Mouse (Mus musculus) hematopoietic stem cell, adult 5-6 weeks (primary cell): Measurements from ENCODE around the gene Idh3b. TPM values are rescaled to one million over a fixed set of nuclear protein-coding genes. Genes with fewer than 3 reads are reported as not detected.

Experiments
- ATAC-seq, 2 experiments: fragments of 125-278 bp in 1 of 2; replicated peaks in 1 of 2; 2 replicates each; pipeline ENCODE4 v1.8.0; 2016 to 2017; ENCODE audit warnings: inconsistent platforms in 2 of 2, mild to moderate bottlenecking in 2 of 2, moderate number of reproducible peaks in 2 of 2, low read depth in 1 of 2, moderate TSS enrichment in 1 of 2; ENCODE audit not compliant: low FRiP score in 2 of 2, poor library complexity in 2 of 2, severe bottlenecking in 2 of 2, insufficient read depth in 1 of 2, low TSS enrichment in 1 of 2
- total RNA-seq: library from RNA; stranded (forward); fragments of 172-1452, 232-1000 nt; gene quantifications from 2 replicates; pipeline ENCODE4 v1.2.3, GENCODE M21; 2017

Gene Idh3b
- total RNA-seq, 1 experiment from 2014 or later = 145 TPM

GRCm38 (mm10) chr2:130274862-130275261, 9.5 kb downstream of the Idh3b start:
- ATAC-seq = no peak

GRCm38 (mm10) chr2:130274149-130274861, 10.0 kb downstream of the Idh3b start, which contains the start of gene Nop56:
Gene Nop56 (plus strand): TSS chr2:130274430.
- peak; percentile 96 to 97 for ATAC-seq

- 0 out of 4 replicates have a peak, but pooled peaks of 1 of the 2 experiments have one; percentile 2 for ATAC-seq
These were observed 10.6 kb downstream of the Idh3b start for GRCm38 (mm10) chr2:130273732-130274131.

- no peak for ATAC-seq
These were observed 16.3 kb downstream of the Idh3b start for GRCm38 (mm10) chr2:130268074-130268473.

- no peak for ATAC-seq
These were observed 18.8 kb downstream of the Idh3b start for GRCm38 (mm10) chr2:130265520-130265919.

GRCm38 (mm10) chr2:130262398-130262797, 21.9 kb downstream of the Idh3b start:
- ATAC-seq = peak in 1 of 2 experiments; percentile 25; a peak in 1 of 4 replicates

GRCm38 (mm10) chr2:130261914-130262313, 22.4 kb downstream of the Idh3b start:
- no peak for ATAC-seq

GRCm38 (mm10) chr2:130260822-130261221, 23.5 kb downstream of the Idh3b start:
- no peak for ATAC-seq

- no peak for ATAC-seq
These were observed 27.6 kb downstream of the Idh3b start for GRCm38 (mm10) chr2:130256762-130257161.

GRCm38 (mm10) chr2:130248226-130248625, 36.1 kb downstream of the Idh3b start:
- ATAC-seq = no peak

- ATAC-seq = peak; percentile 56 to 62; a peak in 3 of 4 replicates
These were observed 37.4 kb downstream of the Idh3b start for GRCm38 (mm10) chr2:130246912-130247311.

Other genes with a start within 250 kb of the Idh3b start
- gene Tgm6, start 172.1 kb downstream of the Idh3b start, total RNA-seq = not detected in 2 replicates
- gene Snrpb, start 105.1 kb downstream of the Idh3b start, total RNA-seq = 135 and 198 TPM in 2 replicates
- gene Tmc2, start 89.4 kb downstream of the Idh3b start, total RNA-seq = not detected in 2 replicates
- gene Nop56, start 10.1 kb downstream of the Idh3b start, total RNA-seq = 416 and 547 TPM in 2 replicates
- not detected in 2 replicates for gene Ebf4, start 10.6 kb upstream of the Idh3b start, total RNA-seq
- 0.94 and 6.9 TPM in 2 replicates for gene Cpxm1, start 113.0 kb upstream of the Idh3b start, total RNA-seq
- not detected in 2 replicates for gene Gm28372, start 120.7 kb upstream of the Idh3b start, total RNA-seq
- not detected in 2 replicates for gene 1700020A23Rik, start 120.7 kb upstream of the Idh3b start, total RNA-seq
- not detected in 2 replicates for gene Tmem239, start 121.9 kb upstream of the Idh3b start, total RNA-seq
- gene Vps16, start 139.8 kb upstream of the Idh3b start, total RNA-seq = 127 and 142 TPM in 2 replicates
- 11.5 and 12.5 TPM in 2 replicates for gene Pced1a, start 140.2 kb upstream of the Idh3b start, total RNA-seq
- gene Ptpra, start 165.7 kb upstream of the Idh3b start, total RNA-seq = 155 and 171 TPM in 2 replicates